Mouse (Mus musculus) lung, adult 2 months (tissue): ENCODE data around the gene Mpzl3. TPM values are rescaled to one million over a fixed set of nuclear protein-coding genes. Genes with fewer than 3 reads are reported as not detected.
A peak's percentile ranks its signal among the peaks of the same experiment; 100 is the strongest.
"Not testable (repeated sequence)": the region's sequence is repeated elsewhere in the genome, so short reads cannot be mapped to it uniquely, and the experiment has no call there.

ENCODE experiments used
- DNase-seq: peaks from one replicate; pipeline ENCODE4 v3.0.0; 2022
- H3K4me1 ChIP-seq: fragments of 200-500 bp; 2 replicates; pipeline ENCODE4 v1.6.1; 2011; ENCODE audit warnings: low read length; ENCODE audit not compliant: control insufficient read depth, insufficient read depth
- H3K4me3 ChIP-seq: fragments of 200-500 bp; replicated peaks from 2 replicates; pipeline ENCODE3; 2011; ENCODE audit warnings: low read depth, mild to moderate bottlenecking, control low read depth, low read length; ENCODE audit errors: extremely low read depth
- CTCF ChIP-seq: fragments of 200-500 bp; IDR thresholded peaks from 2 replicates; pipeline ENCODE4 v1.5.1; 2011; ENCODE audit warnings: mild to moderate bottlenecking, low read length, control low read depth; ENCODE audit not compliant: insufficient read depth
- POLR2A ChIP-seq: fragments of 200-500 bp; IDR thresholded peaks from 2 replicates; pipeline ENCODE4 v1.6.1; 2011; ENCODE audit warnings: low read depth, mild to moderate bottlenecking, control low read depth, low read length, borderline replicate concordance; ENCODE audit errors: extremely low read depth
- WGBS: fragments of 180-500 bp; shearing (Covaris S2); methylation state at CpG from one replicate; pipeline ENCODE4 v1.1.7; 2018; 5-methylcytosine and 5-hydroxymethylcytosine counted together
- polyA plus RNA-seq: library from polyadenylated mRNA; depleted of rRNA; stranded (reverse); fragments of >200 nt; gene quantifications from 2 replicates; pipeline ENCODE4 v1.2.3, GENCODE M21; 2012

Mpzl3 gene
- polyA plus RNA-seq, 1 experiment, result 10.7 TPM

GRCm38 (mm10) chr9:45023638-45024037 is 31.3 kb upstream of the Mpzl3 start:
- no peak for TF ChIP-seq POLR2A
- TF ChIP-seq CTCF, result no peak
- WGBS, result 57% methylated on average over 3 of the region's 3 CpGs
- Histone ChIP-seq H3K4me1 (no peaks in the 10 kb centered on the region), H3K4me3 (no peak overlapping the region)
- no peak for DNase-seq

- 63% methylated on average over 2 of the region's 2 CpGs for WGBS
- H3K4me1 ChIP-seq, result no peaks in the 10 kb centered on the region
- no peak for DNase-seq
- H3K4me3 ChIP-seq, result no peak overlapping the region
- no peak for TF ChIP-seq CTCF
- TF ChIP-seq POLR2A, result no peak
Observed at GRCm38 (mm10) chr9:45024187-45024586, 30.8 kb upstream of the Mpzl3 start.

- Histone ChIP-seq H3K4me3 (no peak overlapping the region), H3K4me1 (no peaks in the 10 kb centered on the region)
- 48% methylated on average over 8 of the region's 8 CpGs for WGBS
- TF ChIP-seq POLR2A (no peak), CTCF (no peak)
- no peak for DNase-seq
Observed at GRCm38 (mm10) chr9:45027376-45027775, 27.6 kb upstream of the Mpzl3 start.

- 50% methylated on average over 6 of the region's 6 CpGs for WGBS
- Histone ChIP-seq H3K4me1 (no peaks in the 10 kb centered on the region), H3K4me3 (no peak overlapping the region)
- no peak for DNase-seq
- TF ChIP-seq CTCF (no peak), POLR2A (no peak)
Observed at GRCm38 (mm10) chr9:45030341-45030740, 24.6 kb upstream of the Mpzl3 start.

GRCm38 (mm10) chr9:45032261-45032660 is 22.7 kb upstream of the Mpzl3 start:
- Histone ChIP-seq H3K4me1 (no peaks in the 10 kb centered on the region), H3K4me3 (no peak overlapping the region)
- no peak for TF ChIP-seq POLR2A
- 49% methylated on average over 2 of the region's 2 CpGs for WGBS
- no peak for DNase-seq

- no peaks in the 10 kb centered on the region for H3K4me1 ChIP-seq
- 88% methylated on average over 3 of the region's 3 CpGs for WGBS
- no peak overlapping the region for H3K4me3 ChIP-seq
- DNase-seq, result no peak
- TF ChIP-seq POLR2A (no peak), CTCF (no peak)
Observed at GRCm38 (mm10) chr9:45034526-45034925, 20.5 kb upstream of the Mpzl3 start.

GRCm38 (mm10) chr9:45037803-45038202 is 17.2 kb upstream of the Mpzl3 start:
- not testable (repeated sequence) for H3K4me3 ChIP-seq, H3K4me1 ChIP-seq
- WGBS, result 65% methylated on average over 1 of the region's 1 CpGs

GRCm38 (mm10) chr9:45039499-45039898 is 15.5 kb upstream of the Mpzl3 start, which contains the start of gene Mpzl2:
TSS of gene Mpzl2 (plus strand) at chr9:45039799.
- 38% methylated on average over 5 of the region's 5 CpGs for WGBS
- peak within 1 kb of the TSS; percentile 6 for H3K4me3 ChIP-seq
- H3K4me1 ChIP-seq, result no peaks in the 10 kb centered on the region
- no peak for DNase-seq
- no peak for TF ChIP-seq CTCF
- TF ChIP-seq POLR2A, result no peak

More at GRCm38 (mm10) chr9:45037803-45038202, 17.2 kb upstream of the Mpzl3 start:
- DNase-seq, result not testable (repeated sequence)

GRCm38 (mm10) chr9:45040066-45040845 is 14.7 kb upstream of the Mpzl3 start:
- WGBS, result 12% methylated on average over 14 of the region's 14 CpGs
- Histone ChIP-seq H3K4me1 (no peaks in the 10 kb centered on the region), H3K4me3 (peak overlapping the region; percentile 6)
- peak; percentile 17 for DNase-seq
- TF ChIP-seq POLR2A, result no peak
- TF ChIP-seq CTCF, result no peak

GRCm38 (mm10) chr9:45041131-45041838 is 13.7 kb upstream of the Mpzl3 start:
- DNase-seq, result peak; percentile 17
- Histone ChIP-seq H3K4me1 (no peaks in the 10 kb centered on the region), H3K4me3 (no peak overlapping the region)
- TF ChIP-seq CTCF (no peak), POLR2A (no peak)
- 29% methylated on average over 17 of the region's 17 CpGs for WGBS
